Comparison of ENCODE assay signal across 22 mouse cellular contexts in the genomic region with DNA sequence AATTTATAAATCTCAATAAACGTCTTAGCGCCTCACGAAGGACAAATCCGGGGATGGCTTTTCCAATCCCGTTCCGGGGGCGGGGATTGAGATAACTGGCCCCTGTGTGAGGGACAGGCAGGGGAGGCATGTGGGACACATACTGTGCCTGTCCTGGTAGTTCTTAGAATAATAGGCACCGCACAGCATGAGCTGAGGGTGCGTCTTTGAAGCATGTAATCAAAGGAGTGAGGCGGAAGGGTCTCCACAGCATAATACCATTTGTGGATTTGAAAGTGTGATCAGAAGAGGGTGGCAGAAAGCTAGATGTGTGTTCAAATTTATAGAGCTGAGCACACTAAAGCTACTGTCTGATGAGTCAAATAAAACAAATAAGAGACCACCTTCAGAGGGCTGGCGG. TPM values are rescaled to one million over a fixed set of nuclear protein-coding genes. Genes with fewer than 3 reads are reported as not detected.
"Had no signal": no experiment of that assay in that cellular context is flagged by ENCODE, and none has a peak within 500 bp of the region (broad histone marks: within the 10 kb centered on the region; RNA-seq: fewer than 3 reads in every experiment).

No protein-coding gene starts in this region.

- H3K4me2 ChIP-seq: liver, embryonic 11.5 days; liver, embryonic 13.5 days; liver, embryonic 15.5 days; lung, embryonic 15.5 days; midbrain, embryonic 12.5 days; neural tube, embryonic 12.5 days; stomach, embryonic 15.5 days had no signal

- H3K4me1 ChIP-seq: liver, embryonic 13.5 days; liver, embryonic 15.5 days; stomach, embryonic 15.5 days had no signal

- H3K9me3 ChIP-seq: liver, embryonic 13.5 days; liver, embryonic 15.5 days; lung, embryonic 15.5 days; megakaryocyte, embryonic 14.5 days; midbrain, embryonic 12.5 days; neural tube, embryonic 12.5 days; stomach, embryonic 15.5 days had no signal

- H3K27ac ChIP-seq: liver, embryonic 13.5 days; liver, embryonic 15.5 days; lung, embryonic 15.5 days; macrophage; midbrain, embryonic 12.5 days; neural tube, embryonic 12.5 days; stomach, embryonic 15.5 days; stomach, postnatal 0 days had no signal

- DNase-seq: liver, embryonic 13.5 days; liver, postnatal 0 days; lung, adult 2 months; lung, postnatal 14 days; lung, postnatal 36 days; right cerebral cortex, postnatal 14 days; thymus, adult 2 months; thymus, postnatal 25 days; thymus, postnatal 4 days had no signal

- H3K4me3 ChIP-seq: liver, embryonic 13.5 days; liver, embryonic 15.5 days; lung, embryonic 15.5 days; megakaryocyte, embryonic 14.5 days; midbrain, embryonic 12.5 days; neural tube, embryonic 12.5 days; stomach, embryonic 15.5 days had no signal

- ATAC-seq: liver, postnatal 0 days; lung, postnatal 0 days; midbrain, embryonic 16.5 days had no signal

- H3K9ac ChIP-seq: liver, embryonic 13.5 days; liver, embryonic 15.5 days; liver, postnatal 0 days; lung, embryonic 15.5 days; midbrain, embryonic 12.5 days; neural tube, embryonic 12.5 days; stomach, embryonic 15.5 days had no signal

- H3K36me3 ChIP-seq: liver, embryonic 13.5 days; liver, embryonic 15.5 days; lung, embryonic 15.5 days; midbrain, embryonic 12.5 days; neural tube, embryonic 12.5 days; stomach, embryonic 15.5 days had no signal

RNA-seq across cellular contexts. Expression of a gene that starts 11.7 kb away (rescaled TPM):
- total RNA-seq: megakaryocyte progenitor cell, adult 5-6 weeks; neutrophil, adult 5-6 weeks had no signal
- polyA plus RNA-seq: liver, embryonic 13.5 days; liver, embryonic 15.5 days; liver, postnatal 0 days; macrophage had no signal
